Mouse (Mus musculus): ENCODE measurements at regions not wholly inside any gene's neighbourhood (a gene's known extent, or its start where the extent isn't known, plus 50 kb on each side); places are given as distances from the start of the nearest gene placed in this dataset.

DNA sequence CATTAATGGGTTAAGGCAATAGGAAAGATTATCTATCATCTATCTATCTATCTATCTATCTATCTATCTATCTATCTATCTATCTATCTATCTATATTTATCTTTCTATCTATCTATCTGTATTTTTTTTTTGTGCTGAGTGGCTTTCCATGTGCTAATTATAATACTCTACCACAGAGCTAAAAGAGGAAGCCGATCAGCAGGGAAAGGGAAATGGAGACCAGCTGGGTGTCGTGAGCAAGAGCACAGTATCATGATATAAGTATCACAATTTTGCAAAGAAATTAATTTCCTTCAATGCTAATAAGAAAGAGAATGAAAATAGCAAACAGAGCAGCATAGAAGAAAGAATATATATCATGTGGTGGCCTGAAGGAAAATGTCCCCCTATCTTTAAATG lies 69.6 kb downstream of the Cldn1 start:
- DNase-seq (ENCODE audit: low spot score) (no peak), ATAC-seq (replicated peaks; ENCODE audit: low FRiP score, low TSS enrichment, low read depth) (no peak)
- H3K27me3 ChIP-seq (replicated peaks; ENCODE audit: control insufficient read depth, insufficient read depth, low read length), result no peaks in the 10 kb centered on the region
- H3K9me3 ChIP-seq (ENCODE audit: control insufficient read depth, low read length), result no peaks in the 10 kb centered on the region
- no peak overlapping the region for H3K27ac ChIP-seq (ENCODE audit: low read depth)
- H3K4me1 ChIP-seq (replicated peaks; ENCODE audit: control insufficient read depth, insufficient read depth, low read length), result no peaks in the 10 kb centered on the region
- H3K4me2 ChIP-seq (ENCODE audit: low read length), result no peak overlapping the region
- H3K4me3 ChIP-seq (ENCODE audit: low read depth, low read length), result no peak overlapping the region
- no peak overlapping the region for H3K9ac ChIP-seq (ENCODE audit: low read length)
- 86% methylated on average over 2 of the region's 2 CpGs for WGBS
- no peaks in the 10 kb centered on the region for H3K36me3 ChIP-seq (ENCODE audit: control insufficient read depth, insufficient read depth, low read length)

DNA sequence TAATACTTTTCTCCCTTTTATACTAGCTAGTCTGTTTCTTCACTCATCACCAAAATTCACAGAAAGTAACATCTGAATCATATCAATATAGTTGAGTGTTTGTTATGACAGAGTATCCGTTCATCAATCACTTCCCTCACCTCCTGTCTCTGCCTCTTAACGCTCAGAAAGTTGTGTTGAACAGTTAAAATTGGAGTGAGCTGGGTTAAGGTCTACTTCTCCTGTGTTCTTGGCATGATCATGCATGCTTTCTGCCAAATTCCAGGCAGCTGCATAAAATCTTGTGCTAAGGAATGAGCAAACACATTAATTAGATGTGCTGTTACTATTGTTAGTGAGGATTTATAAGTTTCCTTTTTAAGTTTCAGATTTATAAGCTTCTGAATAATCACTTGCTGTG lies 79.9 kb downstream of the Cldn1 start:
- H3K36me3 ChIP-seq (ENCODE audit: control insufficient read depth, insufficient read depth, low read length), result no peaks in the 10 kb centered on the region
- no peak overlapping the region for H3K4me2 ChIP-seq (ENCODE audit: low read length)
- H3K9me3 ChIP-seq (ENCODE audit: control insufficient read depth, low read length), result no peaks in the 10 kb centered on the region
- no peaks in the 10 kb centered on the region for H3K27me3 ChIP-seq (replicated peaks; ENCODE audit: control insufficient read depth, insufficient read depth, low read length)
- no peak for DNase-seq (ENCODE audit: low spot score)
- H3K9ac ChIP-seq (ENCODE audit: low read length), result no peak overlapping the region
- no peaks in the 10 kb centered on the region for H3K4me1 ChIP-seq (replicated peaks; ENCODE audit: control insufficient read depth, insufficient read depth, low read length)
- H3K27ac ChIP-seq (ENCODE audit: low read depth), result no peak overlapping the region
- WGBS, result 45% methylated on average over 2 of the region's 2 CpGs
- no peak overlapping the region for H3K4me3 ChIP-seq (ENCODE audit: low read depth, low read length)
- ATAC-seq (replicated peaks; ENCODE audit: low FRiP score, low TSS enrichment, low read depth), result no peak

DNA sequence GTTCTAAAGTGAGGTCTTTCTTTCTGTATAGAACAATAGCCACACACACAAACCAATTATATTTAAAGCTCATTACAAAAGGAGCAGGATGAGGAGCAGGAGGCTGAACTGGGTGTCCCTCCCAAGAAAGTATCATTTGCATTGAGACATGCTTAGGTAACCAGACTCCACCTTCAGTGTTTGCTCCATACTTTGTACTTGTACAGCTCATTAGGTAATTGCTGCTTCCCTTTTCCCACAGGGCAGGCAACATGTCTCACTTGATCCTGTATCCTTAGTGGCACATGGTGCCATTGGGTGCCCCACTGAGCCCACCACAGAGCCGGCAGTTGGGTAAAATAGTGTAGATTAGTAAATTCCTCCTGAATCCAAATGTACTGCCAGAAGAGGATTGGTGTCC lies 86.0 kb downstream of the Cldn1 start:
- no peak for ATAC-seq (replicated peaks; ENCODE audit: low FRiP score, low TSS enrichment, low read depth)
- H3K4me2 ChIP-seq (ENCODE audit: low read length), result no peak overlapping the region
- H3K27ac ChIP-seq (ENCODE audit: low read depth), result no peak overlapping the region
- H3K9me3 ChIP-seq (ENCODE audit: control insufficient read depth, low read length), result no peaks in the 10 kb centered on the region
- H3K27me3 ChIP-seq (replicated peaks; ENCODE audit: control insufficient read depth, insufficient read depth, low read length), result no peaks in the 10 kb centered on the region
- WGBS, result 77% methylated on average over 1 of the region's 1 CpGs
- no peaks in the 10 kb centered on the region for H3K4me1 ChIP-seq (replicated peaks; ENCODE audit: control insufficient read depth, insufficient read depth, low read length)
- no peak overlapping the region for H3K9ac ChIP-seq (ENCODE audit: low read length)
- no peak for DNase-seq (ENCODE audit: low spot score)
- no peaks in the 10 kb centered on the region for H3K36me3 ChIP-seq (ENCODE audit: control insufficient read depth, insufficient read depth, low read length)
- H3K4me3 ChIP-seq (ENCODE audit: low read depth, low read length), result no peak overlapping the region

DNA sequence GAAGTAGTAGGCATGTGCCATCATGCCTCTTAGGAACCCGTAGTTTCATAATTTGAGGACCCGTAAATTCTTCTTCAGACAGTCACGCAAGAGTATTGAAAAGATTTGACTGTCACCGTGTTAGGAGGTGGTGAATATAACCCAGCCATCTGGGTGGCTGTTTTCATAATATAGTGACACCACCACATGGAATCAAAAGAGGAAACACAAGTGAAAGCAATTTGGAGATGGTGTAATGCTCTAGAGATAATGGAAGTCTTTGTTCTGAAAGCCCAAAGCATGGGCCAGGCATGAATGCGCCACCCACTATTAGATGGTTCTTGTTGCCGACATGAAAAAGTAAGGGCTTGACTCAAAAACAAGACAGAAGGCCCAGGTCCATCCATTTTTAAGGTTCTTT lies 86.9 kb downstream of the Cldn1 start:
- 91% methylated on average over 6 of the region's 6 CpGs for WGBS
- H3K9me3 ChIP-seq (ENCODE audit: control insufficient read depth, low read length), result no peaks in the 10 kb centered on the region
- H3K4me2 ChIP-seq (ENCODE audit: low read length), result no peak overlapping the region
- no peaks in the 10 kb centered on the region for H3K4me1 ChIP-seq (replicated peaks; ENCODE audit: control insufficient read depth, insufficient read depth, low read length)
- H3K36me3 ChIP-seq (ENCODE audit: control insufficient read depth, insufficient read depth, low read length), result no peaks in the 10 kb centered on the region
- DNase-seq (ENCODE audit: low spot score), result no peak
- H3K9ac ChIP-seq (ENCODE audit: low read length), result no peak overlapping the region
- no peak for ATAC-seq (replicated peaks; ENCODE audit: low FRiP score, low TSS enrichment, low read depth)
- H3K4me3 ChIP-seq (ENCODE audit: low read depth, low read length), result no peak overlapping the region
- H3K27ac ChIP-seq (ENCODE audit: low read depth), result no peak overlapping the region
- H3K27me3 ChIP-seq (replicated peaks; ENCODE audit: control insufficient read depth, insufficient read depth, low read length), result no peaks in the 10 kb centered on the region

DNA sequence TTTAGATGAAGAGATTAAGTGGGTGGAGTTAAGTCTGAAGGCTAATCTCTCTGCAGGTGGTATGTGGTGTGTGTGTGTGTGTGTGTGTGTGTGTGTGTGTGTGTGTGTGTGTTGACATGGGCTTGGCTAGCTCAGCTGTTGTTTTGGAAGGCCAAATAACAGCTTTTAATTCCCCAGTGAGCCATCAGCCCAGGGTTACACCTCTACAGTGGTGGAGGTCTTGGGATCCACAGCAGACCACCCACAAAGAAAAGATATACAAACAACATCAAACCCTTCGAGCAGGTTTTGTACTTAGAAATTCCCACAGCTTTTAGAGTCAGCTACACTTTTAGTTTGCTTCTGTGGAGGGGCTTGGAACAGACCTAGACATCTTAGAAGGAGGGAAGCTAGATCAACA lies 89.2 kb downstream of the Cldn1 start:
- WGBS, result 17% methylated on average over 1 of the region's 1 CpGs
- Histone ChIP-seq H3K4me1 (replicated peaks; ENCODE audit: control insufficient read depth, insufficient read depth, low read length) (no peaks in the 10 kb centered on the region), H3K36me3 (ENCODE audit: control insufficient read depth, insufficient read depth, low read length) (no peaks in the 10 kb centered on the region), H3K27ac (ENCODE audit: low read depth) (no peak overlapping the region), H3K27me3 (replicated peaks; ENCODE audit: control insufficient read depth, insufficient read depth, low read length) (no peaks in the 10 kb centered on the region), H3K4me2 (ENCODE audit: low read length) (no peak overlapping the region), H3K4me3 (ENCODE audit: low read depth, low read length) (no peak overlapping the region), H3K9me3 (ENCODE audit: control insufficient read depth, low read length) (no peaks in the 10 kb centered on the region), H3K9ac (ENCODE audit: low read length) (no peak overlapping the region)
- DNase-seq (ENCODE audit: low spot score), result no peak
- no peak for ATAC-seq (replicated peaks; ENCODE audit: low FRiP score, low TSS enrichment, low read depth)

DNA sequence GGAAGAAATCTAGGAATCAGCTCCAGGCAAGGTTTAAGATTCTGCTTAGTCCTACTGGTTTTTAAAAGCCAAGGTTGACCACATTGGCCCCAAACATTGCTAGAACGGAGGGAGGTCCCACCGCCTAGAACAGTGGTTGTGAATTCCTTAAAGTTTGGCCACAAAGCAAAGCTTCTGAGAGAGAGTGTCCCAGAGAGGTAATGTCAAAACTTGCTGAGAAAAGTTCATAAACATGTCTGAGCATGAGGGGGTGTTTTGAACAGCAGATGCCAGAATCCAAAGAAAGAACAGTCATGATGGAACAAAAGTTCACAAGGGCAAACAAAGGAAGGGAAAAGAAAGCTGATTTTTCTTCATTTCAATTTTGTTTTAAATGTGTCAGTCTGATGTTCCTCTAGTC lies 90.1 kb downstream of the Cldn1 start:
- no peak overlapping the region for H3K4me3 ChIP-seq (ENCODE audit: low read depth, low read length)
- no peaks in the 10 kb centered on the region for H3K4me1 ChIP-seq (replicated peaks; ENCODE audit: control insufficient read depth, insufficient read depth, low read length)
- no peak overlapping the region for H3K9ac ChIP-seq (ENCODE audit: low read length)
- DNase-seq (ENCODE audit: low spot score) (no peak), ATAC-seq (replicated peaks; ENCODE audit: low FRiP score, low TSS enrichment, low read depth) (no peak)
- WGBS, result 87% methylated on average over 2 of the region's 2 CpGs
- H3K36me3 ChIP-seq (ENCODE audit: control insufficient read depth, insufficient read depth, low read length), result no peaks in the 10 kb centered on the region
- H3K27ac ChIP-seq (ENCODE audit: low read depth), result no peak overlapping the region
- no peaks in the 10 kb centered on the region for H3K27me3 ChIP-seq (replicated peaks; ENCODE audit: control insufficient read depth, insufficient read depth, low read length)
- H3K4me2 ChIP-seq (ENCODE audit: low read length), result no peak overlapping the region
- H3K9me3 ChIP-seq (ENCODE audit: control insufficient read depth, low read length), result no peaks in the 10 kb centered on the region

DNA sequence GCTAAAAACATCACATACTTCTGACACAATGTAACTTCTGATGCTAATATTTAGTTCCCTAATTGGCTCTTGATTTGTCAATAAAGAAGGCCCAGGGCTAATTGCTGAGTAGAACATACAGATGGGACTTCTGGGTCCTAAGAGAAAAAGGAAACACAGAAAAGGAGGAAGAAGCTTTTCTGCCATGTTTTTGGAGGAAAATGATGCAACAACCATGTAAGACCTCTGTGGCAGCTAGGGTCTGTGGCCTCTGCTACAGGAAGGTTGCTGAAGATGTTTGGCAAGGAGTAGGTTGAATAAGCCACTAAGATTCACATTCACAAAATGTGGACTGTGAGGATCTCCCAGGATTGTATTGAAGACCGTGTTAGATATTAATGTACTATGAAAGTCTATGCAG lies 94.9 kb downstream of the Cldn1 start:
- Histone ChIP-seq H3K4me1 (replicated peaks; ENCODE audit: control insufficient read depth, insufficient read depth, low read length) (no peaks in the 10 kb centered on the region), H3K36me3 (ENCODE audit: control insufficient read depth, insufficient read depth, low read length) (no peaks in the 10 kb centered on the region), H3K4me2 (ENCODE audit: low read length) (no peak overlapping the region), H3K9me3 (ENCODE audit: control insufficient read depth, low read length) (no peaks in the 10 kb centered on the region), H3K9ac (ENCODE audit: low read length) (no peak overlapping the region), H3K27ac (ENCODE audit: low read depth) (no peak overlapping the region), H3K4me3 (ENCODE audit: low read depth, low read length) (no peak overlapping the region), H3K27me3 (replicated peaks; ENCODE audit: control insufficient read depth, insufficient read depth, low read length) (no peaks in the 10 kb centered on the region)
- DNase-seq (ENCODE audit: low spot score) (no peak), ATAC-seq (replicated peaks; ENCODE audit: low FRiP score, low TSS enrichment, low read depth) (no peak)
- WGBS, result 86% methylated on average over 1 of the region's 1 CpGs

DNA sequence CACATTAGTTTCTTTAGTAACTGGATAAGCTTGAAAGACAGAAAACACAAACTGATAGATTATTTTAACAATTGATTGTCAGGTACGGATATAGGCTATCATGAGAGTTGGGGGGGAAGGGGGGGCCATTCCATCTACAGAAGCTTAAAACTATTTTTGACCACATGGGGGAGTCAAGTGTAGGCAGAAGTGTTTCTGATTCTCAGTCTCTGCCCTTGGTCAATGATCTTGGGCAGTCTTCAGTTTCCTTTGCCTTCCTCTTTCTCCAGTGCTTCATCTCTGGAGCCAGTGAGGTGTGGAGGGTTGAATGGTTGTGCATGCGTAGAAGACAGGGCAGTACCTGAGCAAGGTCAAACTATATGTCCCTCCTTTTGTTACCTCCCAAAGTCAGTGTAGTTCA lies 118.8 kb downstream of the Cldn1 start:
- Histone ChIP-seq H3K27me3 (replicated peaks; ENCODE audit: control insufficient read depth, insufficient read depth, low read length) (no peaks in the 10 kb centered on the region), H3K36me3 (ENCODE audit: control insufficient read depth, insufficient read depth, low read length) (no peaks in the 10 kb centered on the region), H3K4me1 (replicated peaks; ENCODE audit: control insufficient read depth, insufficient read depth, low read length) (no peaks in the 10 kb centered on the region), H3K9ac (ENCODE audit: low read length) (no peak overlapping the region), H3K27ac (ENCODE audit: low read depth) (no peak overlapping the region), H3K9me3 (ENCODE audit: control insufficient read depth, low read length) (no peaks in the 10 kb centered on the region), H3K4me2 (ENCODE audit: low read length) (no peak overlapping the region), H3K4me3 (ENCODE audit: low read depth, low read length) (no peak overlapping the region)
- ATAC-seq (replicated peaks; ENCODE audit: low FRiP score, low TSS enrichment, low read depth) (no peak), DNase-seq (ENCODE audit: low spot score) (no peak)
- 69% methylated on average over 2 of the region's 2 CpGs for WGBS

DNA sequence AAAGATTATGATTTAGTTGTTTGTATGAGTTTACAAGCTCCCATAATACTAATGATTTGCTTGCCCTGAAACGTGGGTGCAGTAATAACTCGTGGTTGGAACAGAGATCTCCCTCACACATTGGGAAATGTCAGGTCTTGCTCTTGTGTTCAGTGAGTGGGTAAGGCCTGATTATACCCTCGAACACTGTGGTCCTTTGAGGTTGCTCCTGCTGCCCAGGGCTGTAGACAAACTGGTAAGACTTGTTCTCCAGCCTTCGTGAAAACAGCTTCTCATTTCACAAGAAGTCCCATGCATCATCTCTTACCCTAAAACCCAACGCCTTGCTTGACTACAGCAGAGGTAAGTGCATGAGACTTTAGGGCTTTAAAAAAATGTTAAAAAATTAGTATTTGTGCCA lies 119.9 kb downstream of the Cldn1 start:
- Histone ChIP-seq H3K4me3 (ENCODE audit: low read depth, low read length) (no peak overlapping the region), H3K4me1 (replicated peaks; ENCODE audit: control insufficient read depth, insufficient read depth, low read length) (no peaks in the 10 kb centered on the region), H3K27me3 (replicated peaks; ENCODE audit: control insufficient read depth, insufficient read depth, low read length) (no peaks in the 10 kb centered on the region), H3K9ac (ENCODE audit: low read length) (no peak overlapping the region), H3K27ac (ENCODE audit: low read depth) (no peak overlapping the region), H3K36me3 (ENCODE audit: control insufficient read depth, insufficient read depth, low read length) (no peaks in the 10 kb centered on the region), H3K4me2 (ENCODE audit: low read length) (no peak overlapping the region), H3K9me3 (ENCODE audit: control insufficient read depth, low read length) (no peaks in the 10 kb centered on the region)
- 64% methylated on average over 5 of the region's 5 CpGs for WGBS
- ATAC-seq (replicated peaks; ENCODE audit: low FRiP score, low TSS enrichment, low read depth) (no peak), DNase-seq (ENCODE audit: low spot score) (no peak)

Measured in intestine, embryonic 14.5 days (tissue).